Mouse (Mus musculus) ES-E14 (cell line): ENCODE measurements at regions not wholly inside any gene's neighbourhood (a gene's known extent, or its start where the extent isn't known, plus 50 kb on each side); places are given as distances from the start of the nearest gene placed in this dataset.

ENCODE experiments used
- DNase-seq: peaks from one replicate; pipeline ENCODE4 v3.0.0-alpha.2; 2013; ENCODE audit warnings: low read depth, low spot score
- H3K27ac ChIP-seq: 2 replicates; pipeline ENCODE4 v1.5.1; 2012; ENCODE audit warnings: low read depth, mild to moderate bottlenecking, low read length, moderate library complexity, mixed read lengths; ENCODE audit not compliant: poor library complexity, insufficient read depth, severe bottlenecking
- H3K36me3 ChIP-seq: 2 replicates; pipeline ENCODE4 v1.6.1; 2012; ENCODE audit warnings: mild to moderate bottlenecking, low read length, moderate library complexity, mixed read lengths; ENCODE audit not compliant: control insufficient read depth, poor library complexity, insufficient read depth, severe bottlenecking
- H3K4me1 ChIP-seq, 2 experiments: fragments of 150-350 bp in 1 of 2; sonication (generic) in 1 of 2; 2 replicates each; pipeline ENCODE4 v1.6.1; 2012; ENCODE audit warnings: low read length in 2 of 2, mild to moderate bottlenecking in 1 of 2, mixed read lengths in 1 of 2; ENCODE audit not compliant: control insufficient read depth in 2 of 2, insufficient read depth in 2 of 2, poor library complexity in 1 of 2
- H3K4me3 ChIP-seq, 2 experiments: fragments of 150-350 bp in 1 of 2; sonication (generic) in 1 of 2; 2 replicates each; pipeline ENCODE4 v1.5.1; 2012; ENCODE audit warnings: low read length in 2 of 2, low read depth in 1 of 2, mild to moderate bottlenecking in 1 of 2, mixed read lengths in 1 of 2; ENCODE audit not compliant: insufficient read depth in 1 of 2, poor library complexity in 1 of 2, severe bottlenecking in 1 of 2
- H3K9ac ChIP-seq: 2 replicates; pipeline ENCODE4 v1.6.1; 2012; ENCODE audit warnings: low read depth, mild to moderate bottlenecking, low read length, mixed read lengths; ENCODE audit not compliant: poor library complexity, insufficient read depth, severe bottlenecking
- H3K9me3 ChIP-seq: fragments of 150-350 bp; sonication (generic); 2 replicates; pipeline ENCODE4 v1.6.1; 2012; ENCODE audit warnings: low read depth, mild to moderate bottlenecking, low read length; ENCODE audit not compliant: control insufficient read depth, insufficient read depth
- CHD2 ChIP-seq: IDR thresholded peaks from 2 replicates; pipeline ENCODE4 v1.6.1; 2014; ENCODE audit warnings: mild to moderate bottlenecking, low read depth, low read length, inconsistent platforms
- HCFC1 ChIP-seq: IDR thresholded peaks from 2 replicates; pipeline ENCODE4 v1.6.1; 2012; ENCODE audit warnings: low read length, inconsistent platforms, borderline replicate concordance; ENCODE audit not compliant: insufficient read depth
- MAFK ChIP-seq: IDR thresholded peaks from 2 replicates; pipeline ENCODE4 v1.6.1; 2014; ENCODE audit warnings: mild to moderate bottlenecking, low read depth, low read length, inconsistent platforms; ENCODE audit not compliant: insufficient read depth
- ZC3H11A ChIP-seq: IDR thresholded peaks from 2 replicates; pipeline ENCODE4 v1.6.1; 2012; ENCODE audit warnings: low read depth, mild to moderate bottlenecking, inconsistent platforms, low read length, borderline replicate concordance
- ZNF384 ChIP-seq: IDR thresholded peaks from 2 replicates; pipeline ENCODE4 v1.6.1; 2012; ENCODE audit warnings: low read depth, low read length, inconsistent platforms
- in situ Hi-C, 2 experiments: fragments of 600-800 bp; cut with MboI; formaldehyde crosslinking; loops; one replicate each; pipeline ENCODE4 v1.15.1; 2025; ENCODE audit warnings: low sequenced_read_pairs in 2 of 2, inconsistent platforms in 1 of 2; ENCODE audit not compliant: unreplicated experiment in 2 of 2

DNA sequence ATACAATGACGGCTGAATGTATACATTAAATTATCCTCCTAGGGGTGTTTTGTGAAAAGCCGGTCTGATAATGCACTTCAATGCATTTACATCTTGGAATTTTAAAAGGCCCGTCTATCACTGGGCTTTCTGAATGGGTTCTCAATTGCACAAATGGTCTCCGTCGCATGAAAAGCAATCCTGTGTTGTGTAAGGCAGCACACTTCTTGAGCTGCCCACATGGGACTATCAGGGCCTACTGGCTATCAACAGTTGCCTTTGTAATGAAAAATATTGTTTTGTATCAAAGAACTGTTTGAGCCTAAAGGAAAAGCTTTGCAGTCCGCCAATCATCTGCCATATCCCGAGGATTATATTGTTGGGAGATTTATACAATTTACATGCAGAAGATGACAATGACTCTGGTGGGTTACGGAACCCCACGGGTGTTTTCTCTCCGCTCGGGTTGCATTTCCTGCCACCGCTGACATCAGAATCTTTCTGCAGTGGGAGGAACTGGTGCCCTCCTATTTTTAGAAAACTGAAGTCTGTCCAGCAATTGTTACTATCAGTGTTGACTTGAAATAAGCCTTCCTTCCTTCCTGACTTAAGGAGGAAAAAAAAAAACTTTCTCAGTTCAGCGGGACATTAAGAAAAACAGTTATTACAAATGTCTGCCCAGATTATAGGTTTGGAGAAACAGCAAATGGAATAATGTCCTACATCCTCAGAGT is 118.7 kb downstream of the Tmem26 start:
- H3K9ac ChIP-seq: no peak overlapping the region
- H3K4me3 ChIP-seq: no peak overlapping the region
- H3K27ac ChIP-seq: no peak overlapping the region
- in situ Hi-C loops: no loop called here
- no peaks in the 10 kb centered on the region for H3K9me3 ChIP-seq
- no peak for TF ChIP-seq ZNF384
- TF ChIP-seq CHD2: no peak
- no peak for TF ChIP-seq HCFC1
- TF ChIP-seq MAFK: no peak
- no peak for TF ChIP-seq ZC3H11A
- no peaks in the 10 kb centered on the region for H3K36me3 ChIP-seq
- no peaks in the 10 kb centered on the region for H3K4me1 ChIP-seq
- no peak for DNase-seq

DNA sequence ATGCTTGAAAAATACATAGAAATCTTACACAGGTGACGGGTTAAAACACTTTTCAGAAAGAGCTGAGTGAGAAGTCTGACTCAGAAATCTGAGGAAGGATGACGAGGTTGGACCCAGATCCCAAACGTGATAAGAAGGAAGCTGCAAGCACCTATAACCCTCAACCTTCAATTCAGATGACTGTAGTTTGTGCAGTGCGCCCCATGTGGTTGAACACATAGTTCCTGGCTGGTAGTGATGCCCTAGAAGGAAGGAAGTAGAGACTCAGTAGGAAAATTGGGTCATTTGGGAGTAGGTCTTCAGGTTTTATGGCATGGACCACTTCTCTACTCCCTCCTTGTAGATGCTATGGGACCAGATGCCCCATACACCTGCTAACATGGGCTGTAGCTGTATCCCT is 120.6 kb downstream of the Tmem26 start:
- Histone ChIP-seq H3K4me3 (no peak overlapping the region), H3K27ac (no peak overlapping the region), H3K36me3 (no peaks in the 10 kb centered on the region), H3K9ac (no peak overlapping the region), H3K9me3 (no peaks in the 10 kb centered on the region), H3K4me1 (no peaks in the 10 kb centered on the region)
- no peak for DNase-seq
- in situ Hi-C loops: no loop called here
- TF ChIP-seq CHD2: no peak
- TF ChIP-seq MAFK: no peak
- no peak for TF ChIP-seq ZNF384
- TF ChIP-seq HCFC1: no peak
- no peak for TF ChIP-seq ZC3H11A

DNA sequence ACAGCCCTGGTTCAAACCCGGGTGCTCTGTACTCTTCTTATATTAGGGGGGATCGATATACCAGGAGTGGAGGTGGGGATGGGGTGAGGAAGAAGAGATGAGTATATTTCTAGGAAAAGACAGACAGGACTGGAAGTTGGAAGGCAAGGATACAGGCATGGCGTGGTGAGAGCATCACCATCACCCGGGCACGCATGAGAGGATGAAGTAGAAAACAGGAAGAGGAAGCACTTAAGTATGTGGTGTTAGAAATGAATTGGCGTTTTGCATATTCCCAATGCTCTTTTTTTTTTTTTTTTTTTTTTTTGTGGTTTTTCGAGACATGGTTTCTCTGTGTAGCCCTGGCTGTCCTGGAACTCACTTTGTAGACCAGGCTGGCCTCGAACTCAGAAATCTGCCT is 121.2 kb downstream of the Tmem26 start:
- no peaks in the 10 kb centered on the region for H3K9me3 ChIP-seq
- H3K36me3 ChIP-seq: no peaks in the 10 kb centered on the region
- H3K27ac ChIP-seq: no peak overlapping the region
- no peak overlapping the region for H3K9ac ChIP-seq
- no peak overlapping the region for H3K4me3 ChIP-seq
- no peak for DNase-seq
- no peaks in the 10 kb centered on the region for H3K4me1 ChIP-seq
- in situ Hi-C loops: no loop called here
- TF ChIP-seq ZC3H11A: no peak
- no peak for TF ChIP-seq MAFK
- TF ChIP-seq CHD2: no peak
- TF ChIP-seq HCFC1: no peak
- no peak for TF ChIP-seq ZNF384

DNA sequence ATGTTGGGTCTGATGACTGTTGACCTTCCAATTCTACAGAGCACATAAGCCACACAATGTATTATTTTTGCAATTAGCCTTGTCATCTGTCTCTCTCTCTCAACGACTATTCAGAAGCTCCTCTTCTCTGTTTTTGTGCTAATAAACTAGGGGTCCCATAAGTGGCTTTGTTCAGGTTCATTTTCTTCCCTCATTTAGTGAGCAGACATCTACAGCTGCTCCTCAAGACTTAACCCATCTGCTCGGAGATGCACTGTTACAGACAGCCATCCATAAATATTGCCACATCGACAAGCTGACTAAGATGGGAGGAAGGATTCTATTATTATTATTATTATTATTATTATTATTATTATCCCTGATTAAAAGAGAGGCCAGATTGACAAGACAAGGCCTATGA is 127.7 kb downstream of the Tmem26 start:
- H3K4me1 ChIP-seq: no peaks in the 10 kb centered on the region
- TF ChIP-seq CHD2: no peak
- no peak for TF ChIP-seq ZNF384
- TF ChIP-seq HCFC1: no peak
- TF ChIP-seq MAFK: no peak
- no peak for TF ChIP-seq ZC3H11A
- H3K27ac ChIP-seq: no peak overlapping the region
- H3K4me3 ChIP-seq: no peak overlapping the region
- in situ Hi-C loops: no loop called here
- H3K36me3 ChIP-seq: no peaks in the 10 kb centered on the region
- H3K9ac ChIP-seq: no peak overlapping the region
- H3K9me3 ChIP-seq: no peaks in the 10 kb centered on the region
- no peak for DNase-seq
